Mouse (Mus musculus) ES-E14 (cell line): ENCODE measurements around the gene Sox13.

Experiments
- CHD2 ChIP-seq: IDR thresholded peaks from 2 replicates; pipeline ENCODE4 v1.6.1; 2014; ENCODE audit warnings: mild to moderate bottlenecking, low read depth, low read length, inconsistent platforms
- HCFC1 ChIP-seq: IDR thresholded peaks from 2 replicates; pipeline ENCODE4 v1.6.1; 2012; ENCODE audit warnings: low read length, inconsistent platforms, borderline replicate concordance; ENCODE audit not compliant: insufficient read depth
- MAFK ChIP-seq: IDR thresholded peaks from 2 replicates; pipeline ENCODE4 v1.6.1; 2014; ENCODE audit warnings: mild to moderate bottlenecking, low read depth, low read length, inconsistent platforms; ENCODE audit not compliant: insufficient read depth
- ZC3H11A ChIP-seq: IDR thresholded peaks from 2 replicates; pipeline ENCODE4 v1.6.1; 2012; ENCODE audit warnings: low read depth, mild to moderate bottlenecking, inconsistent platforms, low read length, borderline replicate concordance
- ZNF384 ChIP-seq: IDR thresholded peaks from 2 replicates; pipeline ENCODE4 v1.6.1; 2012; ENCODE audit warnings: low read depth, low read length, inconsistent platforms

DNA sequence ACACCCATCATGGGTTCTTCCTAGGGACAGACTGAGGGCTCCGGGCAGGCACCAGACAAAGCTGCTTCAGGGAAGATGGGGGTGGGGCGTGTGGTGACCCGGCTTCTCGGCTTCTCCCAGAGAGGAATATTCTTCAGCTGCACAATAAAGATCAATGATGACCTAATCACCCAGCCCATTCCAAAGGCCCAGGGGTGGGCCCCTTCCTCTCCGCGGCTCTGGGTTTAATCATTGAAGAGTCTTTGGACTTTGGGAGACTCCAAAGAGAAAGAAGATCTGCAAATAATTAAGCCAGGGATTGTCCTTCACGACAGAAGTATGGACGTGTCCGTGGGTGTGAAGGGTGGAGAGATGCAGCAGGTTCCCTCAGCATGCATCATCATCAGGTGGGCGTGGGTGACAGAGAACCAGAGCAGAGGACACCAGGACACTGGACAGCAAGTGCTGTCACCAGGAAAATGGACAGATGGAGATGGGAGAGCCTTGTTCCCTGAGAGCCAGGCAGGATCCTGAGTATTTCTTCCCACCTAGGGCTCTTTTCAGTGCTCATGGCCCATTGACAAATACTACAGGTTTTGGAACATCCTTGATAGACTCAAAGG, 28.5 kb upstream of the Sox13 start:
- TF ChIP-seq HCFC1 (no peak), CHD2 (no peak), ZNF384 (no peak), MAFK (no peak), ZC3H11A (no peak)
